Mouse (Mus musculus) splenic B cell, adult 2 months (primary cell): Measurements from ENCODE around the gene H2-Q4.
A peak's percentile ranks its signal among the peaks of the same experiment; 100 is the strongest.
"Not testable (repeated sequence)": the region's sequence is repeated elsewhere in the genome, so short reads cannot be mapped to it uniquely, and the experiment has no call there.

ENCODE experiments used
- DNase-seq: peaks from one replicate; pipeline ENCODE4 v3.0.0-alpha.2; 2011; ENCODE audit warnings: low read depth, low spot score
- H3K27me3 ChIP-seq: 2 replicates; pipeline ENCODE4 v1.6.1; 2012; ENCODE audit warnings: mild to moderate bottlenecking, low read length, moderate library complexity, mixed read lengths; ENCODE audit not compliant: control insufficient read depth, poor library complexity, insufficient read depth, severe bottlenecking
- H3K36me3 ChIP-seq: 2 replicates; pipeline ENCODE4 v1.6.1; 2012; ENCODE audit warnings: mild to moderate bottlenecking, low read length, moderate library complexity, mixed read lengths; ENCODE audit not compliant: control insufficient read depth, poor library complexity, insufficient read depth, severe bottlenecking

H2-Q4 gene

DNA sequence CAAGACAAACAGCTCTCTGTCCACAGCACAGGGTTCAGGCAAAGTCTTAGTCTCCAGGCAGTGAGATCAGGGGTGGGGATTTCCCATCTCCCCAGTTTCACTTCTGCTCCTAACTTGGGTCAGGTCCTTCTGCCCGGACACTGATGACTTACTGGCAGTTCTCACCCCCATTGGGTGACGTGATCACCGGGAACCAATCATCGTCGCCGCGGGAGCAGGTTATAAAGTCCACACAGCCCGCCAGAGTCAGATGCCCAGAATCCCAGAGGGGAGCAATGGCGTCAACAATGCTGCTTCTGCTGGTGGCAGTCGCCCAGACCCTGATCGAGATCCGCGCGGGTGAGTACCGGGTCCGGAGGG is at the start of gene H2-Q4:
Gene H2-Q4, plus strand, starts transcription at position 249 of the 360 bp plus-strand sequence.
- no peaks in the 10 kb centered on the region for H3K27me3 ChIP-seq
- peak; percentile 99 for DNase-seq

DNA sequence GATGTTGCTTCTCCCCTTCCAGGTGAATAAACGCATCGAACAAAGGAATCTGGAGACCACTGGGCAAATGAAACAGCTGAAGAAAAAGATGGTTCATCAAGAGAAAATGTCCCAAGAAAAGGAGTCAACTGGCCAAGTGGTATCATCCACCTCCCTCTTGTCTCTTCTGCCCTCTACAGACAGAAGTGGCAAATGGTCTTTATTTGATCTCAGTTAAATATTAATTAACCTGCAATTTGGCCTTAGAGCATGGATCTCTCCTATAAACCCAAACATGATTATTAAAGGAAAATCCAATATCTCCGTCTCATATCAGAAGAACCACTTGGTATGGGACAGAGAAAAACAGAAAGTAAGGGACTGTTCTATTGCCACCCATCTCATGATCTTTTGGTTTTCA is 49.7 kb upstream of the H2-Q4 start:
- not testable (repeated sequence) for H3K36me3 ChIP-seq, H3K27me3 ChIP-seq, DNase-seq

More for the DNA sequence above, at the start of gene H2-Q4:
- H3K36me3 ChIP-seq = peaks cover 4% of the 10 kb centered on the region; the same call in 1 of the 2 replicates

DNA sequence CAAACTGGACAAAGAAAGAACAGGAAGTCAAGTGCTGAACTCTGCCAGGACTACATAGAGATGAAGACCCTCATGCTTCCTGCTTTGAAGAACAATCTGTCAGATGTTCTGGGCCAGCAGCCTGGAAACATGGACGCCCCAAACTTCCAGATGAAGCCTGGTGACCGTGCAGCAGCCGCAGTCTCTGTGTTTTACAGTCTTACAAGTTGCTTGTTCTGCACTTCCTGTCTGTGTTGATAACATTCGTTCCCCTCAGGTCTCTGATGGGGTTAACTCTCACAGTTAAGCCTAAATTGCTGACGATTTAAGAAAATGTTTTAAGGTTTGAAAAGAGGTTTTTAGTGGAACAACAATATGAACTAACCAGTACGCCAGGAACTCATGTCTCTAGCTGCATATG is 47.9 kb upstream of the H2-Q4 start:
- not testable (repeated sequence) for H3K36me3 ChIP-seq, H3K27me3 ChIP-seq, DNase-seq

DNA sequence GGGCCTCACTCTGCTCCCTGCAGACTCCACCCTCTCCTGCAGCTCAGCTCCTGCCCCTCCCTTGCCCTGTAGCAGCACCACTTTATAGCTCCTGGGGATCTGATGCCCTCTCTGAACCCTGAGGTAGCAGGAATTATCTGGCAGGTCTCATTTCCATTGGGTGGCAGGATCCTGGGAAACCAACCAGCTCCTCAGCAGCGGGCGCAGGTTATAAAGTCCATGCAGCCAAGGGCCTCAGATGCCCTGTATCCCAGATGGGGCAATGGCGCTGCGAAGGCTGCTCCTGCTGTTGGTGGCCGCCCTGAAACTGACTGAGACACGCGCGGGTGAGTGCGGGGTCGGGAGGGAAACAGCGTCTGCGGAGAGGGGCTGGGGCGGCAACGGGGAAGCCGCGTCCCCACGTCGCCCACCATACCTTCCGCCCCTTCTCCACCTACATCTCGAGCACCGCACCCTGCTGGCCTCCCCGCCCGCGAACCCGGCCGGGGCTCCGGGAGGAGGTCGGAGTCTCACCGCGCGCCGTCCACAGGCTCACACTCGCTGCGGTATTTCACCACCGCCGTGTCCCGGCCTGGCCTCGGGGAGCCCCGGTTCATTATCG is 37.2 kb upstream of the H2-Q4 start, which contains the start of gene H2-Q2:
Gene H2-Q2, plus strand, starts transcription at position 172 of the 601 bp plus-strand sequence.
- no peaks in the 10 kb centered on the region for H3K36me3 ChIP-seq
- DNase-seq = peak; percentile 34
- no peaks in the 10 kb centered on the region for H3K27me3 ChIP-seq

DNA sequence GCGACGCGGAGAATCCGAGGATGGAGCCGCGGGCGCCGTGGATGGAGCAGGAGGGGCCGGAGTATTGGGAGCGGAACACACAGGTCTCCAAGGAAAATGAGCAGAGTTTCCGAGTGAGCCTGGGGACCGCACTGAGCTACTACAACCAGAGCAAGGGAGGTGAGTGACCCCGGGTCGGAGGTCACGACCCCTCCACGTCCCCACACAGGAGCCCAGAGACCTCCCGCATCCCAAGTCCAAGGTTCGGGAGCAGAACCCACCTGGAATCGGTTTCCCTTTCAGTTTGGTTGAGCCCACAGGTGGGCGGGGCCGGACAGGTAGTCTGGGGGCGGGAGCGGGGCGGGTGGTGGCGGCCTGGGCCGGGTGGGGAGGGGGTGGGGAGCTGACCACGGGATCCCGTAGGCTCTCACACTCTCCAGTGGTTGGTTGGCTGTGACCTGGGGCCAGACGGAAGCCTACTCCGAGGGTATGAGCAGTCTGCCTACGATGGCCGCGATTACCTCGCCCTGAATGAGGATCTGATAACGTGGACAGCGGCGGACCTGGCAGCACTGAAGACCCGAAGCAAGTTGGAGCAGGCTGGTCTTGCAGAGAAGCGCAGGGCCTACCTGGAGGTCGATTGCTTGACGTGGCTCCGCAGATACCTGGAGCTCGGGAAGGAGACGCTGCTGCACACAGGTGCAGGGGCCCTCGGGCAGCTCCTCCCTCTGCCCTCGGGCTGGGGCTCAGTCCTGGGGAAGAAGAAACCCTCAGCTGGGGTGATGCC is 36.5 kb upstream of the H2-Q4 start:
- no peaks in the 10 kb centered on the region for H3K27me3 ChIP-seq
- no peaks in the 10 kb centered on the region for H3K36me3 ChIP-seq
- DNase-seq = peak; percentile 43

DNA sequence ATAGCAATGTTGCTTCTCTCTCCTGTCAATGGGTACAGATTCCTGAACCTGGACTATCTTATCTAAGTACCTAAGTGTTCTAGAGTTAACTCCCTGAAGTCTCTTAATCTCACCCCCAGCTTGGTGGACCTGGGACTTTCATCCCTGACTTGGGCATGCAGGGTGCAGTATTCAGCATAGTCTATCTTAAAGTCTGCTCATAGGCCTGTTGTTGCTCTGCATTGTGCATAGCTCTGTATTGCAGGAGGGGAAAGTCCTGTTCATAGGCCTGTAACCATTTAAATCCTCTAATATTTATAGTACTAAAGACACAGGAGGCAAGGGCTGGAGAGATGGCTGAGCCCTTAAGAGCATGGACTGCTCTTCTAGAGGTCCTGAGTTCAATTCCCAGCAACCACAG is 31.8 kb upstream of the H2-Q4 start:
- not testable (repeated sequence) for H3K36me3 ChIP-seq, DNase-seq, H3K27me3 ChIP-seq

DNA sequence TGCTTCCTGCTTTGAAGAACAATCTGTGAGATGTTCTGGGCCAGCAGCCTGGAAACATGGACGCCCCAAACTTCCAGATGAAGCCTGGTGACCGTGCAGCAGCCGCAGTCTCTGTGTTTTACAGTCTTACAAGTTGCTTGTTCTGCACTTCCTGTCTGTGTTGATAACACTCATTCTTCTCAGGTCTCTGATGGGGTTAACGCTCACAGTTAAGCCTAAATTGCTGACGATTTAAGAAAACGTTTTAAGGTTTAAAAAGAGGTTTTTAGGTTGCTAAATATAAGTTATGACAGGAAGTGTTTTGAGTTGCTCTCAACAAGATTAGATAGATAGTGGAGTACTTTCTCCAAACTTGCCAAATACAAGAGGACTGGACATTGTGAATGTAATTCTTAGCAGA is 26.1 kb upstream of the H2-Q4 start:
- not testable (repeated sequence) for H3K36me3 ChIP-seq, DNase-seq, H3K27me3 ChIP-seq

DNA sequence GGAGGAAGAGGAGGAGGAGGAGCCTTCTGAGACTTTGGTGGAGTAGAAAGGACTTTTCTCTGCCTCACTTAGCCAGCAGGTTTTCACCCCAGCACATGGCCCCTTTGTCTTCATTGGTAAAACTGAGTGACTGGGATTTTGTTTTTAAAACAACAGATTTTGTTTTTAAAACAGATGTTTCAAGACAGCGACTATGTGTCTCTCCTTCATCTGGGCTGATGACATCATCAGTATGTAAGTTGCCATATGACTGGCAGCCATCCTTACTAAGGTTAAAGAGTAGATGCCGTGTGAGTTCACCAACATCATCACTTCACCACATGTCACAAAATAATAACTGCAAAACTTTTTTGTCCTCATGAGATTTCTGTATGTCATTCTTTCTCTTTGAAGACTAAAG is 25.3 kb upstream of the H2-Q4 start:
- DNase-seq = no peak
- Histone ChIP-seq H3K27me3 (no peaks in the 10 kb centered on the region; the same call in 1 of the 2 replicates), H3K36me3 (no peaks in the 10 kb centered on the region)

DNA sequence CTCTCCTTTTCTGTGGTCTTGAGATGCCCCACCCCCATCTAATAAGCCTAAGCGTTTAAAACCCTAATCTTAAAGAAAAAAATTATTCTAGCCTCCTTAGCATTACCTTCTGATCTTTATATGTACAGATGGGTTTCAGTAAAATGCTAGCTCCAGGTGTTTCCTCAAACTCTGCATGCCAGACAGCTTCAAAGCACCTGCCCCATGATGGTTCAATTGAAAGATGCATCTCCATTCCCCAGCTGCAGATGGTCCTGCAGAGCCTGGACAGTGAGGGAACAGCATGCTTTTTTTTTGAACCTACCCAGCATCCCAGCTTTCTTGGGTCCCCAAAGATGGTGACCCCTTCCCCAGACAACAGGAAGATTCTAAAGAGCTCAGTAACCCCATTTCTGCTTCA is 22.3 kb upstream of the H2-Q4 start:
- Histone ChIP-seq H3K27me3 (no peaks in the 10 kb centered on the region), H3K36me3 (no peaks in the 10 kb centered on the region)
- no peak for DNase-seq

DNA sequence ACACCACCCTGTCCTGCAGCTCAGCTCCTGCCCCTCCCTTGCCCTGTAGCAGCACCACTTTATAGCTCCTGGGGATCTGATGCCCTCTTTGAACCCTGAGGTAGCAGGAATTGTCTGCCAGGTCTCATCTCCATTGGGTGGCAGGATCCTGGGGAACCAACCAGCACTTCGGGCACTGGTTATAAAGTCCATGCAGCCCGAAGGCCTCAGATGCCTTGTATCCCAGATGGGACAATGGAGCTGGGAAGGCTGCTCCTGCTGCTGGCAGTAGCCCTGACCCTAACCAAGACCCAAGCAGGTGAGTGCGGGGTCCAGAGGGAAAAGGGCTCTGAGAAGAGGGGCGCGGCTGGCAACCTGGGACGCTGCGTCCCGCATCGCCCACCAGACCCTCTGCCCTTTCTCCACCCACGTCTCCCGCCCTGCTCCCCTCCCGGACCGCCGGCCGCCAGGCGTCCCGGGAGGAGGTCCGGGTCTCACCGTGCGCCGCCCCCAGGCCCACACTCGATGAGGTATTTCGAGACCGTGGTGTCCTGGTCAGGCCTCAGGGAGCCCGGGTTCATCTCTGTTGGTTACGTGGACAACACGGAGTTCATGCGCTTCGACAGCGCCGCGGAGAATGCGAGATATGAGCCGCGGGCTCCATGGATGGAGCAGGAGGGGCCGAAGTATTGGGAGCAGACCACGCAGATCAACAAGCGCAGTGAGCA is 20.5 kb upstream of the H2-Q4 start:
- Histone ChIP-seq H3K27me3 (no peaks in the 10 kb centered on the region), H3K36me3 (no peaks in the 10 kb centered on the region)
- no peak for DNase-seq

DNA sequence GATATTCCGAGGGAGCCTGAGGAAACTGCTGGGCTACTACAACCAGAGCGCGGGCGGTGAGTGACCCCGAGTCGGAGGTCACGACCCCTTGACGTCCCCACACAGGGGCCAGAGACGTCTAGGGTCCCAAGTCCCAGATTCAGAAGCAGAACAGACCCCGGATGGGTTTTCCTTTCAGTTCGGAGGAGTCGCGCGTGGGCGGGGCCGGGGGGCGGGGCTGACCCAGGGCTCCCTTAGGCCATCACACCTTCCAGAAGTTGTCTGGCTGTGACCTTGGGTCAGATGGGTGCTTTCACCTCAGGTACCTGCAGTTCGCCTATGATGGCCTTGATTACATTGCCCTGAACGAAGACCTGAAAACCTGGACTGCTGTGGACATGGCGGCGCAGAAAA is 20.0 kb upstream of the H2-Q4 start:
- DNase-seq = peak; percentile 38
- no peaks in the 10 kb centered on the region for H3K27me3 ChIP-seq
- H3K36me3 ChIP-seq = no peaks in the 10 kb centered on the region

DNA sequence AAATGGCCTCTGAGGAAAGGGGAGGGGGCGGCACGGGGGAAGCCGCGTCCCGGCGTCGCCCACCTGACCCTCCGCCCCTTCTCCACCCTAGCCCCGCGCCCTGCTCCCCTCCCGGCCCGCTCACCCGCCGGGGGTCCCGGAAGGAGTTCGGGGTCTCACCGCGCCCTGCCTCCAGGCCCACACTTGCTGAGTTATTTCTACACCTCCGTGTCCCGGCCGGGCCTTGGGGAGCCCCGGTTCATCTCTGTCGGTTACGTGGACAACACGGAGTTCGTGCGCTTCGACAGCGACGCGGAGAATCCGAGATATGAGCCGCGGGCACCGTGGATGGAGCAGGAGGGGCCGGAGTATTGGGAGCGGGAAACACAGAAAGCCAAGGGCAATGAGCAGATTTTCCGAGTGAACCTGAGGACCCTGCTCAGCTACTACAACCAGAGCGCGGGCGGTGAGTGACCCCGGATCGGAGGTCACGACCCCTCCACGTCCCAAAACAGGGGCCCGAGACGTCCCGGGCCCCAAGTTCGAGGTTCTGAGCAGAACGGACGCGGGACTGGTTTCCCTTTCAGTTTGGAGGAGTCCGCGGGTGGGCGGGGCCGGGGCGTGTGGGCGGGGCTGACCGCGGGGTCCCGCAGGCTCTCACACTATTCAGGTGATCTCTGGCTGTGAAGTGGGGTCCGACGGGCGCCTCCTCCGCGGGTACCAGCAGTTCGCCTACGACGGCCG is 473 bp downstream of the H2-Q4 start:
- DNase-seq = peak; percentile 74
- Histone ChIP-seq H3K36me3 (peaks cover 4% of the 10 kb centered on the region; the same call in 1 of the 2 replicates), H3K27me3 (no peaks in the 10 kb centered on the region)

DNA sequence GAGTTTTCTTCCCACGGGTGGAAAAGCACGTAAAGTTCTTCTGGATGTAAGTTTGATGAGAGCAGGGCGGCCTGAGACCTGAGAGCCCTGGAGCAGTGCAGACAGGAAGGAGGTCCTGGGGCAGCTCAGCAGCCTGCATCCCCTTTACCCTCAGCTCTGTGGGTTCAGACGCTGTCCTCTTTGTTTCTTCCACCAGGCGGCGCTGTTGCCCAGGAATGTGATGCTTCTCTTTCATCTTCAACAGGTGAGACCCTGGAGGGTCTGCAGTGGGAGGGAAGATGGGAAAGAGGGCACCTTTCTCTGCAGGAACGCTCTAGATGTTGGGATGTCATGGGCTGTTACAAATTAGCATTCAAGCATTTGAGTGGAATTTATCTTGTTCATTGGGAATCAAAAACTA is 10.4 kb downstream of the H2-Q4 start:
- peak; percentile 77 for DNase-seq
- not testable (repeated sequence) for H3K36me3 ChIP-seq, H3K27me3 ChIP-seq

DNA sequence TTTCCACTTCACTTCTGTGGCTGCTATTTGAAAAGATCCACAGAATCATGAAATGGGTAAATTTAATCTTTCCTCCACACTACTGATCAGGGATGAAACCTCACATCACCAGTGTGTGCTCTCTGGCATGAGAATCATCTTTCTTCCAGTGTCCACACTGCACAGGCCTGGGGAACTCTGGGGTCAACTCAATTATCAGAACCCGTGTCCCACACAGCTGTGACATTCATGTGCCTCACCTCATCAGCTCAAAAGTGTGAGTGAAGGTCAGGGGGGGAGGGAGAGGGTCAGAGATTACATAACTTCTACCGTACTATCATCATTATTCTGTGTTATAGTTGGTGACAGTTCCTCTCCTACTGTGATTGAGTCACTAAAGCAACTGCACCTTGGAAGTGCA is 13.3 kb downstream of the H2-Q4 start:
- not testable (repeated sequence) for H3K36me3 ChIP-seq, H3K27me3 ChIP-seq, DNase-seq
